Mouse (Mus musculus) testis, adult 2 months (tissue): ENCODE data around the gene Foxr1.

Experiments used
- CTCF ChIP-seq: fragments of 200-500 bp; IDR thresholded peaks from 2 replicates; pipeline ENCODE4 v1.5.1; 2012; ENCODE audit warnings: low read depth, mild to moderate bottlenecking, inconsistent platforms, low read length, moderate library complexity; ENCODE audit not compliant: control insufficient read depth, insufficient read depth, insufficient replicate concordance
- POLR2A ChIP-seq: fragments of 200-500 bp; IDR thresholded peaks from 2 replicates; pipeline ENCODE4 v1.6.1; 2012; ENCODE audit warnings: low read depth, mild to moderate bottlenecking, inconsistent platforms, low read length, moderate library complexity; ENCODE audit not compliant: control insufficient read depth

- TF ChIP-seq CTCF (no peak), POLR2A (no peak)
These were observed 48.7 kb upstream of the Foxr1 start for GRCm38 (mm10) chr9:44489651-44490085.
